Mouse (Mus musculus) cerebellum, adult 2 months (tissue): Measurements from ENCODE around the gene Ncbp3.

Experiments
- CTCF ChIP-seq: fragments of 200-500 bp; IDR thresholded peaks from 2 replicates; pipeline ENCODE4 v1.5.1; 2011; ENCODE audit warnings: low read depth, mild to moderate bottlenecking, control low read depth, low read length, moderate library complexity, borderline replicate concordance; ENCODE audit not compliant: insufficient read depth
- POLR2A ChIP-seq: fragments of 200-500 bp; IDR thresholded peaks from 2 replicates; pipeline ENCODE4 v1.6.1; 2011; ENCODE audit warnings: low read length, control low read depth, borderline replicate concordance; ENCODE audit not compliant: insufficient read depth

GRCm38 (mm10) chr11:73036077-73036476 lies 11.5 kb upstream of the Ncbp3 start:
- TF ChIP-seq CTCF (no peak), POLR2A (no peak)
